Mouse (Mus musculus): ENCODE measurements around the gene Mef2d. TPM values are rescaled to one million over a fixed set of nuclear protein-coding genes. Genes with fewer than 3 reads are reported as not detected.

The Mef2d gene
- polyA plus RNA-seq, 1 experiment = 343 TPM

DNA sequence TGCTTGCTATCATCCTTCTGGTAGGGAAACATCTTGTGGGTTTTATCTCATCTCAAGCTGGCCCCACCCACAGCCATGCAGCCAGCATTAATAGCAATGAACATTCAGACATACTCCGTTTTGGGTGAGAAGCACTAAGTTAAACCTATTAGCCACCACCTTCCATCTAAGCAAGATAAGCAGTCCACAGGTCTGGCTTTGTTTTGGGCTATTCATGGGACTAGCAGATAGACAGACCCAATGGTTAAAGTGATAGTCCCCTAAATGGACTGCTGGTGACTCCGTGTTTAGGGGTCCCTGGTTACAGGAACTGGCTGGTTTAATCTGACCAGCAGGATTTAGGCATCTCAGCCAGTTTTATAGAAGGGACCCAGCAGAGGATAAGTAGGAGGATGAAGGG lies 70.8 kb downstream of the Mef2d start:
- H3K27me3 ChIP-seq (ENCODE audit: control insufficient read depth, insufficient read depth, low read length) = peaks cover 46% of the 10 kb centered on the region; the same call in 1 of the 2 replicates
- H3K27ac ChIP-seq (ENCODE audit: control insufficient read depth, insufficient read depth, low read length) = no peak overlapping the region
- no peak for DNase-seq
- WGBS = 15% methylated on average over 2 of the region's 2 CpGs
- peaks cover 10% of the 10 kb centered on the region for H3K4me1 ChIP-seq (replicated peaks; ENCODE audit: control insufficient read depth, insufficient read depth, low read length)
- no peak overlapping the region for H3K4me3 ChIP-seq (ENCODE audit: control insufficient read depth, insufficient read depth, low read length)
- no peak for TF ChIP-seq POLR2A (IDR thresholded peaks at IDR 0.05; ENCODE audit: control insufficient read depth, extremely low read depth, insufficient read depth, low read length, poor library complexity)
- no peak for TF ChIP-seq CTCF (IDR thresholded peaks at IDR 0.05; ENCODE audit: borderline replicate concordance, control insufficient read depth, extremely low read depth, insufficient read depth, low read length, poor library complexity)
- no peaks in the 10 kb centered on the region for H3K36me3 ChIP-seq (ENCODE audit: control insufficient read depth, insufficient read depth, low read length)

DNA sequence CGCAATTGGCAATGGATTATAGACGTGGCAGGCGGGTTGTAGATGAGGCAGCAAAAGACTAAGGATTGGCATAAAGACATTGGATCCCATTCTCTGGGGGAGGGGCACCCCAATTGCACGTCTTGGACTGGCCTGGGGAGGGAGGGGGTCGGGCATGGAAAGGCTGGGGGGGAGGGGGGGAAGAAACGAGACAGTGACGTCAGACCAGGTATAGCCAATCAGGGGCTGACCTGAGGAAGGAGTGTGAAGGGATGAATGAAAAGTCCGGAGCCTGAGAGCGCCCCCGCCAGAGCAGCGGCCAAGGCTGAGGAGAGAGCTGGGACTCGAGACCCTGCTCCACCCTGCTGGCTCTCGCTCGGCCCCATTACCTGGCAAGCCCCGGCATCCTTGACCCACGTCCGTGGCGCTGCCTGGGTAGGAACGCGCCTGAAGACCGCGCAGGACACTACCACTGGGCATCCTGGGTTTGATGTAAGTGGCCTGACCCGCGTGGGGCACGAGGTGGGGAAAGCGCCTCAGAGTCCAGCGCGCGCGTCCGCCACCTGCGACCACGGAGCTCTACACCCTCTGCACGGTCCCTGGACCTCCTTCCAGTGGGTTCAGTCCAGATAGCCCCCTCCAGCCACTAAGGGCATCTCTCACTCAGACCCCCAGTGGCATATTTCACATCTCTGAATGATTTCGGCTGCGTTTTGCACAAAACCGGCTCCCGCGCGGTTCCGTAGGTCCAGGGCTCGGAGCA lies 72.2 kb downstream of the Mef2d start:
- no peak for TF ChIP-seq POLR2A (IDR thresholded peaks at IDR 0.05; ENCODE audit: control insufficient read depth, extremely low read depth, insufficient read depth, low read length, poor library complexity)
- no peak for TF ChIP-seq CTCF (IDR thresholded peaks at IDR 0.05; ENCODE audit: borderline replicate concordance, control insufficient read depth, extremely low read depth, insufficient read depth, low read length, poor library complexity)
- Histone ChIP-seq H3K4me1 (replicated peaks; ENCODE audit: control insufficient read depth, insufficient read depth, low read length) (peaks cover 10% of the 10 kb centered on the region), H3K27ac (ENCODE audit: control insufficient read depth, insufficient read depth, low read length) (no peak overlapping the region), H3K27me3 (ENCODE audit: control insufficient read depth, insufficient read depth, low read length) (peaks cover 44% of the 10 kb centered on the region), H3K36me3 (ENCODE audit: control insufficient read depth, insufficient read depth, low read length) (no peaks in the 10 kb centered on the region), H3K4me3 (ENCODE audit: control insufficient read depth, insufficient read depth, low read length) (no peak overlapping the region)
- WGBS = 8% methylated on average over 42 of the region's 42 CpGs
- DNase-seq = no peak

DNA sequence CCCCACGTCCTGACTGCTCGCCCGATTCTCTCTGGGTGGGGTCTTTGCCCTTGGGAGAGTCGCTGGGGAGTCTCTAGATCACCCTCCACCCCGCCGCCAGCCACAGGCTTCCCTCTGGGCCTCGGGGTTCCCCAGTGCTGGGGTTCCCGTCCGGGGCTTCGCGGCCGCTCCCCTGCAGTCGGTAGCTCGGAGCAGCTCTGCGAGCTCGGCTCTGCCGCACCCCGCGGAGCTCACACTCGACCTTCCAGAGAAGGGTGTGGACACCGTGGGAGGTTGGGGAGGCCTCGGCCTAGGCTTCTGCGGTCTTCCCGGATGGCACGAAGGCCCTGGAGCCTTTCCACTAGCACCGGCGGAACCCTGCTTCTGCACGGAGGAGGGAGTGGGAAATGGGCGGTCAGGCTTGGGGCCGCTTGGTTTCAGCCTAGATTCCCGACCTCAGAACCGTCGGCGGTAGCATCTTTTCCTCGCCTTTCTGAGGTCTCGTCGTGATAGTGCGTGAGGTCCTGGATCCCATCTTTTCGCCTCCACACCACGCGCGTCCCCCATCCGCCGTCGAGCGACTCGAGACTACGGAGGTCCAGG lies 72.9 kb downstream of the Mef2d start:
- TF ChIP-seq CTCF (IDR thresholded peaks at IDR 0.05; ENCODE audit: borderline replicate concordance, control insufficient read depth, extremely low read depth, insufficient read depth, low read length, poor library complexity) = no peak
- no peak for TF ChIP-seq POLR2A (IDR thresholded peaks at IDR 0.05; ENCODE audit: control insufficient read depth, extremely low read depth, insufficient read depth, low read length, poor library complexity)
- Histone ChIP-seq H3K36me3 (ENCODE audit: control insufficient read depth, insufficient read depth, low read length) (no peaks in the 10 kb centered on the region), H3K4me3 (ENCODE audit: control insufficient read depth, insufficient read depth, low read length) (peak overlapping the region; percentile 18), H3K27ac (ENCODE audit: control insufficient read depth, insufficient read depth, low read length) (no peak overlapping the region), H3K4me1 (replicated peaks; ENCODE audit: control insufficient read depth, insufficient read depth, low read length) (peaks cover 10% of the 10 kb centered on the region), H3K27me3 (ENCODE audit: control insufficient read depth, insufficient read depth, low read length) (peaks cover 38% of the 10 kb centered on the region)
- WGBS = 3% methylated on average over 48 of the region's 48 CpGs
- DNase-seq = no peak

DNA sequence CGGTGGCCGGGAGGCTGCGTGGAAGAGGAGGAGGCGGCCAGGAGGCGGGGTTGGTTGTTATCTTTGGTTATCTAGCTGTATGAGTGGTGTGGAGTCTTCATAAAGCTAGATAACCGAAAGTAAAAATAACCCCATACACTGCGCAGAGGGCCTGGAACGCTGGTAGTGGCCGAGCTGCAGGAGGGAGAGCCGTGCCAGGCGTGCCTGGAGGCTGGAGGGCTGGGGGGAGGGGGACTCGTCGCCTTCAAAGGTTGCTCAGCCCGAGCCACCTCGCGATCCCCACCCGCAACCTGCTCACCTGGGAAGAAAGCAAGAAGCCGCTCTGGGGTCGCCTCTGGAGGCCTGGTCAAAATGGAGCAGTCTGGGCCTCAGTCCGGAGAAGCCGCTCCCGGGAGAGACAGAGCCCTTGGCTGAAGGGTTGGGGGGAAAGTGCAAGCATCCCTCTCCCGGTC lies 73.4 kb downstream of the Mef2d start:
- peaks cover 35% of the 10 kb centered on the region for H3K27me3 ChIP-seq (ENCODE audit: control insufficient read depth, insufficient read depth, low read length)
- TF ChIP-seq CTCF (IDR thresholded peaks at IDR 0.05; ENCODE audit: borderline replicate concordance, control insufficient read depth, extremely low read depth, insufficient read depth, low read length, poor library complexity) = no peak
- no peak for TF ChIP-seq POLR2A (IDR thresholded peaks at IDR 0.05; ENCODE audit: control insufficient read depth, extremely low read depth, insufficient read depth, low read length, poor library complexity)
- 3% methylated on average over 23 of the region's 23 CpGs for WGBS
- peak overlapping the region; percentile 18 for H3K4me3 ChIP-seq (ENCODE audit: control insufficient read depth, insufficient read depth, low read length)
- no peak for DNase-seq
- H3K36me3 ChIP-seq (ENCODE audit: control insufficient read depth, insufficient read depth, low read length) = no peaks in the 10 kb centered on the region
- no peak overlapping the region for H3K27ac ChIP-seq (ENCODE audit: control insufficient read depth, insufficient read depth, low read length)
- peaks cover 10% of the 10 kb centered on the region for H3K4me1 ChIP-seq (replicated peaks; ENCODE audit: control insufficient read depth, insufficient read depth, low read length)

DNA sequence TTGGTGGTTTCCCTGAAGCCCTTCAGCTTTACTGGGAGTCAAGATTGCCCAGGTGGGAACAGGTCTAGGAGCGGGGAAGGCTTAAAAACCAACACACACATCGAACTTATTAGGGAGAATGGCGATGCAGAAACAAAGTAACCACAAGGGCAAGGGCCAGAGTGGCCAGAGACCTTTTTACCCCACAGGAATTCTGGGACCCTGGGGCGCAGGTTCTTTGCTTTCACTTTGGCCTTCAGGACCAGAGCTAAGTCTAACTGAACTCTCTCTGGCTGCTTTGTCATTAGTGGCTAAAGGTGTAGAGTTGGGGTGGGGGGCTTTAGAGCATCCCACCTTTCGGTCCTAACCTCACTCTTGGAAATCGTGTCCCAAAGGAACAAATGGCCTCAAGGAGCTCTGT lies 73.9 kb downstream of the Mef2d start:
- Histone ChIP-seq H3K27ac (ENCODE audit: control insufficient read depth, insufficient read depth, low read length) (no peak overlapping the region), H3K4me1 (replicated peaks; ENCODE audit: control insufficient read depth, insufficient read depth, low read length) (peaks cover 10% of the 10 kb centered on the region), H3K36me3 (ENCODE audit: control insufficient read depth, insufficient read depth, low read length) (no peaks in the 10 kb centered on the region), H3K4me3 (ENCODE audit: control insufficient read depth, insufficient read depth, low read length) (no peak overlapping the region), H3K27me3 (ENCODE audit: control insufficient read depth, insufficient read depth, low read length) (peaks cover 32% of the 10 kb centered on the region)
- TF ChIP-seq POLR2A (IDR thresholded peaks at IDR 0.05; ENCODE audit: control insufficient read depth, extremely low read depth, insufficient read depth, low read length, poor library complexity) = no peak
- TF ChIP-seq CTCF (IDR thresholded peaks at IDR 0.05; ENCODE audit: borderline replicate concordance, control insufficient read depth, extremely low read depth, insufficient read depth, low read length, poor library complexity) = no peak
- WGBS = 9% methylated on average over 6 of the region's 6 CpGs
- DNase-seq = no peak

DNA sequence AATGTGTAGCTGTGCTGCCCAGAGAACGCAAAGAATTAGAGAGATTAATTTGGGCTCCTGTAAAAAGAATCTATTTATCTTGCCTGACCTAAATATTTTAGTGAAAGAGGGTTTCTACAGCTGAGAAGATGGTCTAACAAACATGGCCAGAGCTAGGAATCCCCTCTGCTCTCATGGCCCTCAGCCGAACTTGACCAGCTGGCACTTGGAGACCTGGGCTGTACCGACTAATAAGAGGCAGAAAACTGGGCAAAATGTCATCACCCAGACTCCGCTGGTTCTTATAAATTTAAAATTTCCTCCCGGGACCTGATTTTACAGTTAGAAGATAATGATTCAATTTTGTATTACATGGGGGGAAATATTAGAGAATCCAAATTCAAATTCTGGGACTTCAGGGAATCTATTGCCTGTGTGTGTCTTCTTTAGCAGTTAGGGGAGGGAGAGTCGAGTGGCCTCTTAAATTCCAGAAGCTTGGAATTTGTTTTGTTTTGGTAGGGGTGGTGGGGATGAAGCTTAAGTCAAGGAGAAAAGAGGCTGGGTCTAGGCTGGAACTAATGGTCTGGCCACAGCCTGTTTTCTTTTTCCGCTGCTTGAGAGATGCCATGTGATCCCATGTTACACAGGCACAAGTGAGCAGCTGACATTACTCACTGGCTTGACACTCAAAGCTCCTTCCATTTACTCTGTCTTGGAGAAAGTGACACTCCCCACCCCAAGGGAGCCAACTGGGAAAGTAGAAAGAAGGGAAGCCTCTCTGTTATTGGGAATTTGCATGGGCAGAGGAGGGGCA lies 74.6 kb downstream of the Mef2d start:
- WGBS = 30% methylated on average over 7 of the region's 7 CpGs
- H3K27ac ChIP-seq (ENCODE audit: control insufficient read depth, insufficient read depth, low read length) = no peak overlapping the region
- H3K36me3 ChIP-seq (ENCODE audit: control insufficient read depth, insufficient read depth, low read length) = no peaks in the 10 kb centered on the region
- H3K4me3 ChIP-seq (ENCODE audit: control insufficient read depth, insufficient read depth, low read length) = no peak overlapping the region
- peaks cover 32% of the 10 kb centered on the region for H3K27me3 ChIP-seq (ENCODE audit: control insufficient read depth, insufficient read depth, low read length)
- DNase-seq = no peak
- peaks cover 10% of the 10 kb centered on the region for H3K4me1 ChIP-seq (replicated peaks; ENCODE audit: control insufficient read depth, insufficient read depth, low read length)
- TF ChIP-seq POLR2A (IDR thresholded peaks at IDR 0.05; ENCODE audit: control insufficient read depth, extremely low read depth, insufficient read depth, low read length, poor library complexity) (no peak), CTCF (IDR thresholded peaks at IDR 0.05; ENCODE audit: borderline replicate concordance, control insufficient read depth, extremely low read depth, insufficient read depth, low read length, poor library complexity) (no peak)

Data from thymus, adult 2 months (tissue).